Mouse (Mus musculus): Measurements from ENCODE around the gene Rpap3.

DNA sequence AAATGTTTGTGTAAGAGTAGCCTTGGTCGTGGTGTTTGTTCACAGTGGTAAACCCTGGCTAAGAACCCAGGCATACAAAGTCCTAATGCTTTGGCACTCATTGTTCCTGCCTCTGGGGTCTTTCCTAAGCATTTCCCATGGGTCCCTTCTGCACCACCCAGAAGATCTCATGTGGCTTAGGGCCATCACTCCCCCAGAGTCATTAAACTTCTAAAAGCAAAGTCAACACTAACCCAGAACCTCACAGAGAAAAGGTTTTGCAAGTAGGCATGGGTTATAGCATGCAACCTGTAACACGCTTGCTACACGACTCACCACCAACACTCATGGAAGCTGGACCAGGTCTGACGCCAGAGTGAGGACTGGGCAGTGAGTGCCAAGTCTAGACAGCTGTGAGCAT, 31.2 kb downstream of the Rpap3 start:
- TF ChIP-seq CTCF (conservative IDR thresholded peaks at IDR 0.05 in 1 of 2, IDR thresholded peaks at IDR 0.05 in 1 of 2; ENCODE audit: low read depth in 2 of 2, low read length in 2 of 2): no peak
- TF ChIP-seq POLR2AphosphoS2 (IDR thresholded peaks at IDR 0.05; ENCODE audit: low read depth, low read length): no peak
- TF ChIP-seq USF2 (conservative IDR thresholded peaks at IDR 0.05; ENCODE audit: low read depth, low read length): no peak
- TF ChIP-seq IRF4 (IDR thresholded peaks at IDR 0.05; ENCODE audit: low read depth, low read length): no peak
- TF ChIP-seq POLR2A (IDR thresholded peaks at IDR 0.05; ENCODE audit: low read depth, low read length): no peak
- TF ChIP-seq MEF2A (IDR thresholded peaks at IDR 0.05; ENCODE audit: borderline replicate concordance, low read depth, low read length): no peak
